Mouse (Mus musculus) left cerebral cortex, postnatal 14 days (tissue): ENCODE measurements around the gene Tbl3. TPM values are rescaled to one million over a fixed set of nuclear protein-coding genes. Genes with fewer than 3 reads are reported as not detected.
"Not testable (repeated sequence)": the region's sequence is repeated elsewhere in the genome, so short reads cannot be mapped to it uniquely, and the experiment has no call there.

Source experiments
- DNase-seq, 2 experiments: peaks; one replicate each; pipeline ENCODE4 v3.0.0; 2021 to 2022; ENCODE audit warnings: low spot score in 2 of 2, mixed read lengths in 1 of 2
- intact Hi-C: fragments of 180-260 bp; cut with DNase I; formaldehyde crosslinking; loops from one replicate; pipeline ENCODE4 v1.15.1; 2025
- total RNA-seq, 2 experiments: library from RNA; stranded (reverse); gene quantifications; 2 replicates each; pipeline ENCODE4 v1.2.3; 2021

Gene Tbl3
- total RNA-seq, 2 experiments from 2014 or later = 28.5 to 29.2 TPM

GRCm38 (mm10) chr17:24730787-24731186 lies 23.3 kb upstream of the Tbl3 start:
- DNase-seq = no peak
- intact Hi-C loops = no loop called here

GRCm38 (mm10) chr17:24729067-24729466 lies 21.6 kb upstream of the Tbl3 start:
- intact Hi-C loops = no loop called here

GRCm38 (mm10) chr17:24728184-24728583 lies 20.7 kb upstream of the Tbl3 start:
- intact Hi-C loops = no loop called here
- DNase-seq = no peak

More at GRCm38 (mm10) chr17:24729067-24729466, 21.6 kb upstream of the Tbl3 start:
- DNase-seq = no peak

GRCm38 (mm10) chr17:24727618-24728017 lies 20.2 kb upstream of the Tbl3 start, which contains the start of gene Rpl3l:
Rpl3l (plus strand) TSS chr17:24727820.
- no peak for DNase-seq
- intact Hi-C loops = no loop called here

GRCm38 (mm10) chr17:24725637-24726390 lies 18.4 kb upstream of the Tbl3 start:
- no peak for DNase-seq
- intact Hi-C loops = no loop called here

- DNase-seq = peak; percentile 97 to 98
- intact Hi-C loops = no loop called here
Measured at GRCm38 (mm10) chr17:24724184-24724583, 16.7 kb upstream of the Tbl3 start, which contains the start of gene Ndufb10. Ndufb10 (minus strand) TSS chr17:24724478.

- peak in 1 of 2 experiments; percentile 22 for DNase-seq
- intact Hi-C loops = no loop called here
Measured at GRCm38 (mm10) chr17:24723881-24724180, 16.4 kb upstream of the Tbl3 start.

- no peak for DNase-seq
- intact Hi-C loops = no loop called here
Measured at GRCm38 (mm10) chr17:24723122-24723880, 15.8 kb upstream of the Tbl3 start.

GRCm38 (mm10) chr17:24722220-24722924 lies 14.9 kb upstream of the Tbl3 start:
- DNase-seq = no peak
- intact Hi-C loops = no loop called here

GRCm38 (mm10) chr17:24721383-24721955 lies 14.0 kb upstream of the Tbl3 start:
- not testable (repeated sequence) for DNase-seq

GRCm38 (mm10) chr17:24720616-24721015 lies 13.2 kb upstream of the Tbl3 start:
- DNase-seq, intact Hi-C loops: not testable (repeated sequence)

More at GRCm38 (mm10) chr17:24721383-24721955, 14.0 kb upstream of the Tbl3 start:
- intact Hi-C loops = not testable (repeated sequence)

- intact Hi-C loops = loop anchor here (1.0 kb wide), 1 partner anchor 12 kb away; the partner anchor contains the start of gene Tbl3
- DNase-seq = peak; percentile 99
Measured at GRCm38 (mm10) chr17:24719494-24720222, 12.2 kb upstream of the Tbl3 start.

GRCm38 (mm10) chr17:24718938-24719337 lies 11.5 kb upstream of the Tbl3 start:
- not testable (repeated sequence) for DNase-seq
- intact Hi-C loops = loop anchor here (1.0 kb wide), 1 partner anchor 12 kb away; the partner anchor contains the start of gene Tbl3

GRCm38 (mm10) chr17:24717943-24718342 lies 10.5 kb upstream of the Tbl3 start, which contains the start of the genes Rnf151 and Rps2:
Rnf151 (minus strand) TSS chr17:24718063.
Rps2 (plus strand) TSS chr17:24718116.
- intact Hi-C loops = no loop called here
- no peak for DNase-seq

GRCm38 (mm10) chr17:24716166-24716682 lies 8.8 kb upstream of the Tbl3 start:
- no peak for DNase-seq
- intact Hi-C loops = no loop called here

- intact Hi-C loops = no loop called here
- DNase-seq = no peak
Measured at GRCm38 (mm10) chr17:24715556-24715955, 8.1 kb upstream of the Tbl3 start.

- DNase-seq = no peak
- intact Hi-C loops = no loop called here
Measured at GRCm38 (mm10) chr17:24708646-24709045, 1.2 kb upstream of the Tbl3 start.

- intact Hi-C loops = loop anchor here (1.0 kb wide), 1 partner anchor 11 kb away; no protein-coding TSS in a partner anchor
- no peak for DNase-seq
Measured at GRCm38 (mm10) chr17:24707801-24708425, 453 bp upstream of the Tbl3 start.
